Mouse (Mus musculus) heart, embryonic 11.5 days (tissue): Measurements from ENCODE around the gene Ankrd6. TPM values are rescaled to one million over a fixed set of nuclear protein-coding genes. Genes with fewer than 3 reads are reported as not detected.

Experiments used
- ATAC-seq: fragments of 200-750 bp; cut with Nextera tagmentation; replicated peaks from 2 replicates; pipeline ENCODE4 v1.8.0; 2017; ENCODE audit warnings: moderate library complexity; ENCODE audit not compliant: insufficient number of reproducible peaks, low FRiP score, low TSS enrichment
- H3K27ac ChIP-seq: fragments of 300-500 bp; sonication (generic); 2 replicates; pipeline ENCODE4 v1.5.1; 2014; ENCODE audit warnings: mild to moderate bottlenecking, low read depth, low read length
- H3K27me3 ChIP-seq: fragments of 300-500 bp; sonication (generic); 2 replicates; pipeline ENCODE4 v1.6.1; 2014; ENCODE audit warnings: mild to moderate bottlenecking, low read length, mixed read lengths; ENCODE audit not compliant: control insufficient read depth, insufficient read depth
- H3K36me3 ChIP-seq: fragments of 300-500 bp; sonication (generic); 2 replicates; pipeline ENCODE4 v1.6.1; 2014; ENCODE audit warnings: mild to moderate bottlenecking, low read length, moderate library complexity, mixed read lengths; ENCODE audit not compliant: control insufficient read depth, insufficient read depth
- H3K4me1 ChIP-seq: fragments of 300-500 bp; sonication (generic); 2 replicates; pipeline ENCODE4 v1.6.1; 2014; ENCODE audit warnings: low read length; ENCODE audit not compliant: control insufficient read depth, insufficient read depth
- H3K4me2 ChIP-seq: fragments of 300-500 bp; sonication (generic); 2 replicates; pipeline ENCODE4 v1.6.1; 2014; ENCODE audit warnings: mild to moderate bottlenecking, moderate library complexity
- H3K4me3 ChIP-seq: fragments of 300-500 bp; sonication (generic); 2 replicates; pipeline ENCODE4 v1.5.1; 2014; ENCODE audit warnings: low read depth, low read length
- H3K9ac ChIP-seq: fragments of 300-500 bp; sonication (generic); 2 replicates; pipeline ENCODE4 v1.6.1; 2014; ENCODE audit warnings: mild to moderate bottlenecking, low read depth, low read length, moderate library complexity
- H3K9me3 ChIP-seq: fragments of 300-500 bp; sonication (generic); replicated peaks from 2 replicates; pipeline ENCODE4 v1.6.1; 2016; ENCODE audit warnings: low read length; ENCODE audit not compliant: control insufficient read depth
- WGBS: fragments of 180-500 bp; shearing (Covaris S2); extraction: QIAGEN DNeasy Blood & Tissue Kit; methylation state at CpG from one replicate; pipeline ENCODE4 v1.1.7; 2014; ENCODE audit not compliant: insufficient replicate concordance; 5-methylcytosine and 5-hydroxymethylcytosine counted together
- polyA plus RNA-seq: library from polyadenylated mRNA; unstranded; fragments of >200 nt; fragmentation: Nextera tagmentation; extraction: Ambion mirVana; gene quantifications from 2 replicates; pipeline ENCODE4 v1.2.1, GENCODE M21; 2014

Ankrd6 gene
- polyA plus RNA-seq, 1 experiment from 2014 or later = 5.4 TPM

- H3K4me3 ChIP-seq = no peak overlapping the region
- ATAC-seq = peak; percentile 57; the same call in 1 of the 2 replicates
- H3K27ac ChIP-seq = peak overlapping the region; percentile 35
- peaks cover 22% of the 10 kb centered on the region for H3K4me1 ChIP-seq
- H3K9ac ChIP-seq = no peak overlapping the region
- peaks cover 11% of the 10 kb centered on the region; the same call in 1 of the 2 replicates for H3K27me3 ChIP-seq
- H3K36me3 ChIP-seq = no peaks in the 10 kb centered on the region
- H3K4me2 ChIP-seq = peak overlapping the region; percentile 53
- no peaks in the 10 kb centered on the region for H3K9me3 ChIP-seq
- 5% methylated on average over 8 of the region's 8 CpGs for WGBS
Observed at GRCm38 (mm10) chr4:32868858-32869257, 81.8 kb downstream of the Ankrd6 start.

GRCm38 (mm10) chr4:32868437-32868836 is 82.2 kb downstream of the Ankrd6 start:
- Histone ChIP-seq H3K27me3 (peaks cover 11% of the 10 kb centered on the region; the same call in 1 of the 2 replicates), H3K36me3 (no peaks in the 10 kb centered on the region), H3K9me3 (no peaks in the 10 kb centered on the region), H3K4me2 (peak overlapping the region; percentile 53), H3K9ac (no peak overlapping the region), H3K4me1 (peaks cover 25% of the 10 kb centered on the region), H3K4me3 (no peak overlapping the region), H3K27ac (0 out of 2 replicates have a peak overlapping the region, but pooled peaks have one; percentile 35)
- 61% methylated on average over 4 of the region's 4 CpGs for WGBS
- no peak for ATAC-seq

GRCm38 (mm10) chr4:32867460-32867859 is 83.2 kb downstream of the Ankrd6 start:
- Histone ChIP-seq H3K27me3 (peaks cover 11% of the 10 kb centered on the region; the same call in 1 of the 2 replicates), H3K4me1 (peaks cover 32% of the 10 kb centered on the region), H3K4me3 (no peak overlapping the region), H3K4me2 (no peak overlapping the region), H3K9ac (no peak overlapping the region), H3K27ac (no peak overlapping the region), H3K9me3 (no peaks in the 10 kb centered on the region), H3K36me3 (no peaks in the 10 kb centered on the region)
- 87% methylated on average over 6 of the region's 6 CpGs for WGBS
- no peak for ATAC-seq

GRCm38 (mm10) chr4:32864867-32865242 is 85.8 kb downstream of the Ankrd6 start:
- no peak for ATAC-seq
- no peak overlapping the region for H3K9ac ChIP-seq
- no peaks in the 10 kb centered on the region for H3K36me3 ChIP-seq
- no peak overlapping the region for H3K4me3 ChIP-seq
- H3K4me2 ChIP-seq = no peak overlapping the region
- WGBS = 92% methylated on average over 6 of the region's 6 CpGs
- H3K27ac ChIP-seq = no peak overlapping the region
- peaks cover 34% of the 10 kb centered on the region for H3K4me1 ChIP-seq
- no peaks in the 10 kb centered on the region for H3K9me3 ChIP-seq
- H3K27me3 ChIP-seq = peaks cover 11% of the 10 kb centered on the region; the same call in 1 of the 2 replicates

GRCm38 (mm10) chr4:32864131-32864866 is 86.3 kb downstream of the Ankrd6 start:
- Histone ChIP-seq H3K4me1 (peaks cover 30% of the 10 kb centered on the region), H3K36me3 (no peaks in the 10 kb centered on the region), H3K27ac (no peak overlapping the region), H3K9me3 (no peaks in the 10 kb centered on the region), H3K9ac (no peak overlapping the region), H3K27me3 (peaks cover 11% of the 10 kb centered on the region; the same call in 1 of the 2 replicates), H3K4me3 (peak overlapping the region; percentile 8; the same call in 1 of the 2 replicates), H3K4me2 (peak overlapping the region; percentile 44)
- ATAC-seq = no peak
- 55% methylated on average over 31 of the region's 31 CpGs for WGBS

GRCm38 (mm10) chr4:32863447-32864130 is 87.1 kb downstream of the Ankrd6 start:
- Histone ChIP-seq H3K4me2 (peak overlapping the region; percentile 44), H3K9me3 (no peaks in the 10 kb centered on the region), H3K27ac (no peak overlapping the region), H3K27me3 (peaks cover 11% of the 10 kb centered on the region; the same call in 1 of the 2 replicates), H3K36me3 (no peaks in the 10 kb centered on the region), H3K9ac (no peak overlapping the region), H3K4me1 (peaks cover 22% of the 10 kb centered on the region), H3K4me3 (no peak overlapping the region; the same call in 1 of the 2 replicates)
- no peak for ATAC-seq
- 33% methylated on average over 12 of the region's 12 CpGs for WGBS

GRCm38 (mm10) chr4:32862751-32863446 is 87.7 kb downstream of the Ankrd6 start:
- H3K36me3 ChIP-seq = no peaks in the 10 kb centered on the region
- H3K9ac ChIP-seq = no peak overlapping the region
- no peak overlapping the region for H3K4me3 ChIP-seq
- H3K4me1 ChIP-seq = peaks cover 21% of the 10 kb centered on the region
- no peak overlapping the region for H3K27ac ChIP-seq
- peak overlapping the region; percentile 24 for H3K4me2 ChIP-seq
- 39% methylated on average over 15 of the region's 15 CpGs for WGBS
- H3K9me3 ChIP-seq = no peaks in the 10 kb centered on the region
- peaks cover 11% of the 10 kb centered on the region; the same call in 1 of the 2 replicates for H3K27me3 ChIP-seq
- no peak for ATAC-seq

GRCm38 (mm10) chr4:32862011-32862750 is 88.5 kb downstream of the Ankrd6 start:
- H3K27ac ChIP-seq = peak overlapping the region; percentile 71
- H3K27me3 ChIP-seq = peaks cover 11% of the 10 kb centered on the region; the same call in 1 of the 2 replicates
- no peaks in the 10 kb centered on the region for H3K36me3 ChIP-seq
- 65% methylated on average over 15 of the region's 15 CpGs for WGBS
- no peaks in the 10 kb centered on the region for H3K9me3 ChIP-seq
- H3K9ac ChIP-seq = no peak overlapping the region
- H3K4me3 ChIP-seq = no peak overlapping the region
- peak overlapping the region; percentile 24 for H3K4me2 ChIP-seq
- peaks cover 21% of the 10 kb centered on the region for H3K4me1 ChIP-seq
- peak; percentile 73 for ATAC-seq
